Mouse (Mus musculus) neutrophil, adult 59 days (primary cell): ENCODE results near the gene Nab2. TPM values are rescaled to one million over a fixed set of nuclear protein-coding genes. Genes with fewer than 3 reads are reported as not detected.

Experiments
- total RNA-seq, 2 experiments: library from RNA; stranded (reverse); gene quantifications; 1 replicate in 1 of 2; 2 replicates in 1 of 2; pipeline ENCODE4 v1.2.4; 2023

Nab2 gene
- 1 to 10 TPM in 1 of 2 experiments, under 1 TPM in 1; 0.58 to 2.0 TPM for total RNA-seq

DNA sequence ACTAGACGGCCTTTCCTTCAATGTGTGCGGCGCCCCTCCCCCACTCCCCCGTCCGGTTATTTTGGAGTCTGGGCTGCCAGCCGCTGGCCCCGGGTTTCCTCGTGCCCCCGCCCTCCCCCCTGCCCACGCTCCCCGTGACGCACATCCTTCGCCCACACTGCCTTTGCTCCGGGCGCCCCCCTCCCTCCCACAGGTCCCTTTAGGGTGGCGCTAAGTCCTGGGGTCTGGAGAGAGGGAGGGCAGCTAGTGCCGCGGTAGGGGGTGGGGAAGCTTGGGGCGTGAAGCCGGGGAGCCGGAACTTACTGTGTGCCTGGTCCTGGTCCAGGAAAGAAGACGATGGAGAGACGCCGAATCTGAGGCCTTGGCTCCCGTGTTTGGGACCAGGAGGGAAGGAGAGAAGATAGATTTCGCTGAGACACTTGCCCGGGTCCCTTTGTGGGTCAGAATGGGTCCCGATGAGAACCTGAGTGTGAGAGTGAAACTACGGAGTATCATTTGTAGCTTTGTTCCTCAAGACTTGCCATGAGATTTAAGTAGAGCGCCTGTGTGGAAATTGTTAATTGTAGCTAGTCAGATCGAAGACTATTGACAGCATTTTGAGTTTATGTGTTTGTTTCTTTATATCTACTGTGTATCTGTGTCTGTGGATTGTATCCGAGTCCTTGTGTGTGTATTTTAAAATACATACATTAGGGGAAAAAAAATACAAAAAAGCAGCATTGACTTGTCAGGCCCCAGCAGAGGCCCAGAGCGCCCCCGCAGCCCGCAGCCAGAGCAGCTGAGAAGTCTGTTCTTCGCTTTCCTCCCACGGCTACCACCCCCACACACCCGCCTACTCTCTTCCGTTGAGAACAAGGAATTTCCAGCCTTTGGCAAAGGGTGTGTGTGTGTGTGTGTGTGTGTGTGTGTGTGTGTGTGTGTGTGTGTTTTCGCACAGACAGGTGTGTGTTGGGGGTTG lies at the start of gene Nab2:
Nab2 (minus strand) TSS at position 476 of the 958 bp plus-strand sequence.

DNA sequence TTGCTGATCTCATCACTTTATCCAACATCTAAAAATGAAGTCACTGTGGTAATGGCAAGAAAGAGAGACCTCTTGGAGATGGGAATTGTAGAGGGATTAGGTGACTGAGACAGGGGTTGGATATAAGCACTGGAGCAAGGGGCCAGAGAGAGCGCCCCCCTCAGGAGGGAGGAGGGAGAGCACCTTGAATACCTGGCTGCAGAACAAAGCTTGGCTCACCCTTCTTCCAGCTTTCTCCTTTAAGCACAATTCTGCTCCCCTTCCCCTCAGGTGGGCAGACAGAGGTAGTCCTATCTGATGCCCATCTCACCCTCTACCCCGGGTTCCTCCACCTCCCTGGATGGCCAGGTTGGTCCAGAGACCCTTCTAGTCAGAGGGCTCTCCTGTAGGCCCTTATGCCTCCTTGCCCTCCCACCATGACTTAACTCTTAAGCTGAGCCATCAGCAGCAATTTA lies 36.4 kb upstream of the Nab2 start, which contains the start of gene Myo1a:
Myo1a (plus strand) TSS at position 405 of the 455 bp plus-strand sequence.

DNA sequence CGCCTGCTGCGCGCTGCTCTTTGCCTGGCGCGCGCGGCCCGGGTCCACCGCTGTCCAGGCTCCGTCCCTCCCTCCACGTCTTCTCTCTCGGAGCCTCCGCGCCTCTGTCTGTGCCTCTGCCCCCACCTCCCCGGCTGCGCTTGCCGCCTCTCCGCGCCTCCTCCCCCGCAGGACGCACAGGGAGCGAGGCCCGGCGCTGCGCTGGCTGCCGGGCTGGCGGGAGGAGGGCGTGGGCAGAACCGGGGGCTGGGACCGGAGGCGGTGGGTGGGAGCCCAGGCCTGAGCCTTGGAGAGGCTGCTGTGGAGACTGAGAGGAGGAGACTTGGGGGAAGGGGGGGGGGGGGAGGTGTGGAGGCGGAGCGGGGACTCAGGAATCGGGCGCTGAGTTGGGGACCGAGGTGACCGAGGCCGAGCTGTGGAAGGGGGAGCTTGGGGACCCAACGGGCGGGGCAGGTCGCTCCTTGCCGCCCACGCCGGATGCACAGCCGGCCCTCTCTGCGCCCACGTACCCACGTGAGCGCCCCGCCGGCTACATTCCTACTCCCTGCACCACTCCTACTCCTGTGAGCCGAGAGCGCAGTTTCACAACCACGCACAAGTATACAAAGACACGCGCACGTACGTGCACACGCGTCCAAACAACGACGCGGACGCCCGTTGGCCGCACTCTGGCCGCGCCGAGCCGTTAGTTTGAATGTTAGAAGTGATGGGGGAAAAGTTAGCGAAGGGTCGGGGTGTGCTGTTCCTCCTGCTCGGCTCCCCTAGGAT lies 1.7 kb downstream of the Nab2 start, which contains the start of gene Nemp1:
Nemp1 (plus strand) TSS at position 401 of the 768 bp plus-strand sequence.

DNA sequence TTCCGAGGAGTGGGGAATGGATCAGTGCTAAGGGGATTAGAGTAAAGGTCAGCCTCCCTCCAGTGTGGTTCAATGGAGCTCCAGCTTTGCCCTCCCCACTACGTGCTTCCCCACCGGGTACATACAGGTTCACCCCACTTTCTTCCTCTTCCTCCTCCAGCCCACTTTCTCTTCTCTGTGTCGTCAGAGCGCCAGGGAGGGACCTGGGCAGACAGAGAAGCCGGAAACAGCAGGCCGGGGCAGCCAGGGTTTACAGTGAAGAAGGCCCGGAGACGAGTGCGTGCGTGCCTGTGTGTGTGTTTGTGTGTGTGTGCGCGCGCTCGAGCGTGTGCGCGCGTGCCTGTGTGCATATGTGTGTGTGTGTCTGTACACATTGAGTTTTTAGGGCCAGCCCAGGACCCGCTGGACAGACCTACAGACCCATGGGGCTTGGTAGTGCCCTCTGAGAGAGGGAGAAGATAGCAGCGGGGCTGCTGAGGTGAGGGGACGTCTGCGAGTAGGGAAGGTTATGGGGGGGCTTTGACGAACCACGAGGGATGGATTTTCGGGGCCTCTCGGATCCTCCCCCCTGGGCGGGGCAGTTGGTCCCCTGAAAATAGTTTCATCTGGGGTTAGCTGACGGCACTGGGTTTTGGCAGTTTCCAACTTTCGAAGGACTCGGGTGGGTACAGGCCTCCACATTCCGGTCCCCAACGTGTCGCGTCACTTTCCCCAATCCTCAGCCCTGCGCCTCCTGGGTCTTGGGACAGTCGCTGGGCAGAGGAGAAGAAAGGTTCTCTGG lies 25.4 kb downstream of the Nab2 start, which contains the start of gene Stat6:
Stat6 (plus strand) TSS at position 215 of the 781 bp plus-strand sequence.

DNA sequence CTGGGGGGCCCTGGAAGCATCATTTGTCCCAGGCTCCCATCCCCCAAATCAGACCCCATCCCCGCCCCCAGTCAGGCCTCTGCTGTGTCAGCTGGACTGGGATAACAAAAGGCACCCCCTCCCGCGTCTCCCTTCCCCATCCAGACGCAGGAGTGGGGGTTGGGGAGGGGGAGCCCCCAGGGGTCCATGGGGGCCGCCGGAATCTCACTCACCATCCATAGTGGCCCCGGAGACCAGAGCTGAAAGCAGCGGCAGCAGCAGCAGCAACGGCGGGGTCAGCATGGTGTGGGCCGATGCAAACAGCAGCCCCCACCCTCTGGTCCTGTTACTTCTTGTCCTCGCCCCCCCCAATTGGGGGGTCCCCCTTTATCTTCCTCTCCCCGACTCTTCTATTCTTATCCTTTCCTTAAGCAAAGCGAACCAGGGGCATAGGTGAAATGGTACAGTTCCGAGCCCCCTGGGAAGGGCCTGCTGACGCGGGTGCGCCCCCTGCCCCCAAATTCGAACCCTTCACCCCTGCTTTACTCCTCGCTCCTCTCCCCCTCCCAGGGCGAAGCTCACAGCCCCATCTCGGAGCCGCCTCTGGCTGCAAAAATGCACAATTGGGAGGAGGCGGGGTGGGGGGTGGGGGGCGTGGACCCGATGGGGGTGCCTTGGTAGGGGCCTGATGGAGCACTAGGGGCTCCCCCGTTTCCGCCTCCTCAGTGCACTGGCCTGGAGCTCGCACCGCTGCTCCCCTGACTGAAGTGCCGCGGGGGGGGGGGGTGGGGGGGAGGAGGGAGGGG lies 47.8 kb downstream of the Nab2 start, which contains the start of gene Lrp1:
Lrp1 (minus strand) TSS at position 743 of the 785 bp plus-strand sequence.

Other genes with a start within 250 kb of the Nab2 start
- gene Stac3, start 166.9 kb downstream of the Nab2 start, total RNA-seq = 1 to 10 TPM; 1.7 to 4.4 TPM
- not detected for gene Ndufa4l2, start 153.6 kb downstream of the Nab2 start, total RNA-seq
- 10 to 100 TPM; 26.5 to 28.3 TPM for gene Shmt2, start 146.1 kb downstream of the Nab2 start, total RNA-seq
- gene Nxph4, start 134.0 kb downstream of the Nab2 start, total RNA-seq = not detected
- 100 to 1,000 TPM in 1 of 2 experiments, 10 to 100 TPM in 1; 82.2 to 126 TPM for gene Lrp1, start 47.4 kb downstream of the Nab2 start, total RNA-seq
- gene Stat6, start 25.6 kb downstream of the Nab2 start, total RNA-seq = 100 to 1,000 TPM; 214 to 227 TPM
- gene Nemp1, start 1.7 kb downstream of the Nab2 start, total RNA-seq = 10 to 100 TPM in 1 of 2 experiments, 1 to 10 TPM in 1; 8.5 to 10.1 TPM
- gene Myo1a, start 36.6 kb upstream of the Nab2 start, total RNA-seq = under 1 TPM; 0.27 to 0.42 TPM
- gene Tac2, start 55.9 kb upstream of the Nab2 start, total RNA-seq = 1 to 10 TPM in 1 of 2 experiments, under 1 TPM in 1; 0.60 to 1.5 TPM
- 10 to 100 TPM; 17.7 to 17.8 TPM for gene Zbtb39, start 71.0 kb upstream of the Nab2 start, total RNA-seq
- under 1 TPM; 0.15 to 0.22 TPM for gene Gpr182, start 83.2 kb upstream of the Nab2 start, total RNA-seq
- gene Rdh1, start 91.2 kb upstream of the Nab2 start, total RNA-seq = under 1 TPM; 0.20 to 0.75 TPM
- not detected for gene Rdh16f1, start 91.2 kb upstream of the Nab2 start, total RNA-seq
- under 1 TPM; 0.42 to 0.44 TPM for gene Rdh9, start 107.8 kb upstream of the Nab2 start, total RNA-seq
- gene Rdh16, start 132.6 kb upstream of the Nab2 start, total RNA-seq = under 1 TPM; 0.18 to 0.24 TPM
- gene Rdh19, start 181.4 kb upstream of the Nab2 start, total RNA-seq = not detected
- not detected for gene Rdh16f2, start 197.9 kb upstream of the Nab2 start, total RNA-seq
- not detected for gene Rdh7, start 220.2 kb upstream of the Nab2 start, total RNA-seq
- not detected for gene Sdr9c7, start 229.9 kb upstream of the Nab2 start, total RNA-seq